Mouse (Mus musculus): ENCODE results near the gene Ipo4.

The Ipo4 gene

DNA sequence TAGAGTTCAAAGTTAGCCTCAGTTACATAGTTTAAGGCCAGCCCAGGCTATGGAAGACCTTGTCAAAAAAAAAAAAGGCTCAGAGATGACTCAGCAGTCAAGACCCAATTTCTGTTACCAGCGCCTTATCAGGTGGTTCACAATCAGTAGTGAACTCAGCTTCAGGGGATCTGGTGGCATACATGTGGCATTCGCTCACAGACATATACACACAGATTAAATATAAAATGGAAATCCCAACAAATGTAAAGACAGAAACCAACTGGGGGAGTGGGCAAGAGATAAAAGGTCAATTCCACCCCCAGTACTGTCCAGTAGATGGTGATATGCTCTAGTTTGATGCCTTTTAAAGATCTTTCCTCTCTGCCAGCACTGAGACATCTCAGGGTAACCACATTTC, 49.6 kb downstream of the Ipo4 start:
- DNase-seq = no peak

- no peak for DNase-seq
Observed at GRCm38 (mm10) chr14:55585566-55585960, 50.2 kb downstream of the Ipo4 start.

DNA sequence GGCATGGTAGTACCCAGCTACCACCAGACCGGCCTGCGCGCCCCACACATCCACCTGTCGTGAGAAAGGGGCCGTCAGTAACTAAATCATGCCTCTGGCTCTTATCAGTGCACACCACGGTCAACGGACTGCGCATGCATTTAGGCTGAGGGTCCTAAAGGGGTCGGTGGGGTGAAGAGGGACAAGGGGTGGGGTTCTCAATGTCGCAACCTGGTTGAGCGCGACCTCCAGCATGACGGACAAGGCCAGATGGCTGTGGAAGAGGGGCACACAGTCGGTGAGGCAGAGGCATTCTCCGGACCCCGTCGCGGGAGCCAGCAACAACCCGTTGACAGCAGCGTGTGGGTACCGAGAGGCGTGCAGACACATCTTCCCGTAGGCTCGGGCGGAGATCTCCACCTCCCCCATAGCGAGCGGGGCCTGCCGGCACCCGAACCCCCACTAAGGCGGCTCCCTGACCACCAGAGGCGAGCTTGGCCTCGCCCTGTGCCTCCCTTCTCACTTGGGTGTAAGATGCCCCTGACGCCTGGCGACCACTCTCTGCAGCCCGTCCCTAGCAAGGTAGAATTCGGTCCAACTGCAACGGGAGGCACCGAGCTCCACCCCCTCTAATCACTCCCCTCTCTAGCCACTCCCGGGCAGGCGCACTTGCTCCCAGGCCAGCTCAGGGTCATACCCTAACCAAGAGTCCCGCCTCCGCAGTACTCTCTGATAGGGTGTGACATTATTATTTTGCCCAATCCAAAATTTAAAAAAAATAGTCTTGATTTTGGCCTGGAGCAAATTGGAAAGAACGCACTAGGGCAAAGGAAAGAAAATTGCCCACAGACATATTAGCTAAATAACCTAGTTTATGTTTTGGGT, 50.8 kb downstream of the Ipo4 start, which contains the start of gene Emc9:
Gene Emc9 (minus strand): TSS at position 601 of the 864 bp plus-strand sequence.
- peak; percentile 82 for DNase-seq

GRCm38 (mm10) chr14:55584303-55584701, 51.5 kb downstream of the Ipo4 start:
- no peak for DNase-seq

DNA sequence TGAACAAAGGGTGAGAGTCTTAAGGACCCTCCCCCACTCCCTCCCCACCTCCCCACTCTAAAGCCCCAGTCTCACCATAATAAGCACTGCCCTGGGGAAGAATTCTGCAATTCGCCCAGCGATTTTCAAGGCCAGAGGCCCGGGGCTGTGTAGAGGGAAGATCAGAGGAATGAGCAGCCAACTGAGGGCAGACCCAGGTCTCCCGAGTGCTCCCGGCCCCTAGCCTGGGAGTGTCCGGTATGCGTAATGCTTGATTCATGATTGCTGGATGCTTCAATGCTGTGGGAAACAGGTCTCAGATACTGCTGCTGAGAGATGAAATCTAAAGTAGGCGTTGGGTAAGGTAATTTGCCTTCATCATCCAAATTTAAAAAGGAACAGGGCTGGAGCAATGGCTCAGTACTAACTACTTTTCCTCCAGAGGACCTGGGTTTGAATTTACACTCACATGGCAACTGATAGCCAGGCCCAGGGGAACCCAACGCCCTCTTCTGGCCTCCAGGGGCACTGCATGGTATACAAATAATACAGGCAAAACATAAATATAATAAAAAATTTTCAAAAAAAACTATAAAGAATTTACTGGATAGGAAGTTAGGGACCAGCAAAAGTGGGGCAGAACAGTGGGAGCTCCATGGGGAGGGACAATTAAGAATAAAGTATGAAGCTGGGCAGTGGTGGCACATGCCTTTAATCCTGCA, 53.6 kb downstream of the Ipo4 start:
- no peak for DNase-seq

DNA sequence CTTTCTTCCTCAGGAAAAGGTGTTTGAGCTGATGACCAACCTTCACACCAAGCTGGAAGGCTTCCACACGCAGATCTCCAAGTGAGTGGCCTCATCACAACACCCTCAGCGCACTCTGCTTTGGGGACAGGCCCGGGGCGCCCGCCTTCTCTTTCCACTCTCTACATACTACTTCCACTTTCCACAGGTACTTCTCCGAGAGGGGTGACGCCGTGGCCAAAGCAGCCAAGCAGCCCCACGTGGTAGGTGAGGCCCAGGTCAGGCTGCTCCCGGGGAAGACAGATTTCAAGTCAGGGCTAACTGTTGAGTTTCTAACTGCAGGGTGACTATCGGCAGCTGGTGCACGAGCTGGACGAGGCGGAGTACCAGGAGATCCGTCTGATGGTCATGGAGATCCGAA, 55.0 kb downstream of the Ipo4 start:
- no peak for DNase-seq

DNA sequence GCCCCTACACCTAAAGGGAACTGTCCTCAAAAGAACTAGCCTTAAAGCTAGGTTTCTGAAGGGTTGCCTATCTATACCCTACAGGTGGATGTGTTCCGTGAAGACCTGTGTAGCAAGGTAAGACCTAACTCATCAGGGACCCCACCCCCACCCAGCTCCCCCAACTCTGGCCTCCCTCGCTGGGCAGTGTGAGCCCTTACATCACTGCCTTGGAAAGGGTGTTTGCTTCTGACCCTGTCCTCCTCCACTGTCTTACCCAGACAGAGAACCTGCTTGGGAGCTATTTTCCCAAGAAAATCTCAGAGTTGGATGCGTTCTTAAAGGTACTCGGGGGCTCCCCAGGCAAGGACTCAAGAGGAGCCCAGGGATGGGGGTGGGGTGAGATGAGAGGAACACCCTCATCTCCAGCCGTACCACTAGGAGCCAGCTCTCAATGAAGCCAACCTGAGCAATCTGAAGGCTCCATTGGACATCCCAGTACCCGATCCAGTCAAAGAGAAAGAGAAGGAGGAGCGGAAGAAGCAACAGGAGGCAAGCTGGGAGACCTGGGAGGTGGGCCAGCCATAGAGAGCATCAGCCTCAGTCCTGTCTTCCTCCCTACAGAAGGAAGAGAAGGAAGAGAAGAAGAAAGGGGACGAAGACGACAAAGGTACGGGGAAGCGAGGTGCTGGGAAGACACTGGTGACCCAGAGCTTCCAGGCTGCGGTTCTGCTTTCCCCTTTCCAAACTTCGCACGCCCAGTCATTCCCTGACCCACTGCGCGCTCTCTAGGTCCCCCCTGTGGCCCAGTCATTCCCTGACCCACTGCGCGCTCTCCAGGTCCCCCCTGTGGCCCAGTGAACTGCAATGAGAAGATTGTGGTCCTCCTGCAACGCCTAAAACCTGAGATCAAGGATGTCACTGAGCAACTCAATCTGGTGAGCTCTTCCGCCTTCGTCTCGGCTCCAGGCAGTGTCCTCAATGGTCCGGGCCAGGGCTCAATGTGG, 56.0 kb downstream of the Ipo4 start:
- DNase-seq = no peak

- peak; percentile 69 for DNase-seq
Observed at GRCm38 (mm10) chr14:55578668-55579269, 57.0 kb downstream of the Ipo4 start.

DNA sequence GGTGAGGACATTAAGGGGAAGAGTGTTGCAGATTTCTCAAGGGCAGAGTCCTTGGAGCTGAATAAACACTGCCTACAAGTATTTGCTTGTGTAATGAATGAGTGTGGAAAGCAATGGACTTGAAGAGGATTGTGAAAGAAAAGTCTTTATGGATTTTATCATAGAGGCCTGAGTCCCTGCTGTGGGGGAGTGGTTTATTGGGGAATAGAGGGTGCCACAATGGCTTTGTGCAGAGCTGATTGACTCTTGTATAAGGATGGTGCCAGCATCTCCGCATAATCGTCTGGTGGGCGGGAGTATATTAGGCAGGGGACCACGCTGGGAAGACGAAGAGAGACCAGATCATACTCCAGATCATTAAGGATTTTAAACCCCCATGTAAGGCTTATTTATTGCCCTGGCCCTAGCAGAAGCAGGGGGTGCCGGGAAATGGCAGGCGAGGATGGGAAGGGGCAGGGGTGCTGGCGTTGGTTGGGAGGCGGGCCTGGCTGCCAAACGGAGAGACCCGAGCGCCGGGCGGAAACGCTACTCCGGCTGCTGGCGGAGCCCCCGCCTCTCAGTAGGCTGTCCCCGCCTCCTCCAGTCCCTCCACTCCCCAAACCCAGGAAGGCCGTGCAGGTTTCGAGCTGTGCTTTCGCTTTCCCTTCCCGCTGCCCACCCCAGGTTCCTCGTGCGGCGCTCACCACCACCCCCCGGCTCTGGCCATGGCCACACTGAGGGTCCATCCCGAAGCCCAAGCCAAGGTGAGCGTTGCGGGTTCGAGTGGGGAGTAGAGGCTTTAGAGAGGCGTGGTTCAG, 57.7 kb downstream of the Ipo4 start, which contains the start of gene Psme1:
Gene Psme1 (plus strand): TSS at position 253 of the 797 bp plus-strand sequence.
- peak; percentile 83 for DNase-seq

DNA sequence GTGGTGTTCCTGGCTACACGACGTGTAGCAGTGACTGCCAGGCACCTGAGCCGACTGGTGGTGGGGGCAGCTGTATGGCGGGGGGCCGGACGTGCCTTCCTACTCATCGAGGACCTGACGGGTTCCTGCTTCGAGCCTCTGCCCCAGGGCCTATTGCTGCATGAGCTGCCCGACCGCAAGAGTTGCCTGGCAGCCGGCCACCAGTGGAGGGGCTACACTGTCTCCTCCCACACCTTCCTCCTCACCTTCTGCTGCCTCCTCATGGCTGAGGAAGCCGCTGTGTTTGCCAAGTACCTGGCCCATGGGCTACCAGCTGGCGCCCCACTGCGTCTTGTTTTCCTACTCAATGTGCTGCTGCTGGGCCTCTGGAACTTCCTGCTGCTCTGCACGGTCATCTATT, 59.4 kb downstream of the Ipo4 start:
- peak; percentile 52 for DNase-seq

DNA sequence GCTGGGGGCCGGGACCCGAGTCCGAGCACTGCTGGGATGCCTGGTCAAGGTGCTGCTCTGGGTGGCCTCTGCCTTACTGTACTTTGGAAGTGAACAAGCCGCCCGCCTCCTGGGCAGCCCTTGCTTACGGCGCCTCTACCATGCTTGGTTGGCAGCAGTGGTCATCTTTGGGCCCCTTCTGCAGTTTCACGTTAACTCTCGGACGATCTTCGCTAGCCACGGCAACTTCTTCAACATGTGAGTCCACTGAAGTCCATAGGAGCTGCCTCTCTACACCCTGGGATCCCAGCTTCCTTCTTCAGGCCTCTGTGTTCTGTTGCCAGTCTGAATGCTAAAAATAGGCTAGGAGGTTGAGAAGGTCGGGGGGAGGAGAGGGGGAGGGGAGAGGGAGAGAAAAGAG, 60.0 kb downstream of the Ipo4 start:
- no peak for DNase-seq

Data from lung, postnatal 14 days (tissue).